Mouse (Mus musculus) adrenal gland, postnatal 4 days (tissue): ENCODE measurements at regions not wholly inside any gene's neighbourhood (a gene's known extent, or its start where the extent isn't known, plus 50 kb on each side); places are given as distances from the start of the nearest gene placed in this dataset.

Experiments
- DNase-seq, 2 experiments: peaks; one replicate each; pipeline ENCODE4 v3.0.0; 2021 to 2022; ENCODE audit warnings: low spot score in 2 of 2, mixed read lengths in 2 of 2

DNA sequence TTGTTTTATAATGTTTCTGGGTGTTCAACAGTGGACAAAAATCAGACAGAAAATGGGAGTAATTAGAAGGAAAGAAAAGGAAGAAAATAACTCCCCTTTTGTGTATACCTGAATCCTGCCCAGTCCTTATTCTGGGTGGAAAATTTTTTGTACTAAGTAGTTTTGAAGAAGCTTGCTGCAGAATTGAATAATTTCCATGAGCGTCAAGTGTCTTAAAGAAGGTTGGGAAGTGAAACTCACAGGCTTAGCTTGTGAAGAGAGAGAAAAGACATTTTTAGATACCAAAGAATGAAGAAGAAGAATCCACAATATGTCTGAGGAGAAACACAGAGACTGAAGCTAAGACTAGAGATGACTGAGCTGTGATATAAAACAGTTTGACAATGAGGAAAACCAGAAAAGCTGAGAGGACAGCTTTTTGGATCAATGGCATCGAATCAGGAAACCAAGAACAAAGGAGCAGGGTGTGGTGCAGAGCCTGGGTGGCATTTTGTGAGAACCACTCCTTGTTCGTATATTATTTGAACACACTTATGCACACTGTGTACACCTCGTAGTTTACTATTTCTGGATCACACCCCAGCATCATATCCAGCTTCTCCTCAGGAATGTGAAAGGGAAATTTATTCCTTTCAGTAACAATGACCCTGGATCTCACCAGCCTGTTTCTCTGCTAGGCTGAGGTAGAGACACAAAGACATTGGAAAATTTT, 221.9 kb downstream of the Gm9733 start:
- no peak for DNase-seq

- no peak for DNase-seq
Observed at GRCm38 (mm10) chr3:15112177-15112838, 219.8 kb downstream of the Gm9733 start.

DNA sequence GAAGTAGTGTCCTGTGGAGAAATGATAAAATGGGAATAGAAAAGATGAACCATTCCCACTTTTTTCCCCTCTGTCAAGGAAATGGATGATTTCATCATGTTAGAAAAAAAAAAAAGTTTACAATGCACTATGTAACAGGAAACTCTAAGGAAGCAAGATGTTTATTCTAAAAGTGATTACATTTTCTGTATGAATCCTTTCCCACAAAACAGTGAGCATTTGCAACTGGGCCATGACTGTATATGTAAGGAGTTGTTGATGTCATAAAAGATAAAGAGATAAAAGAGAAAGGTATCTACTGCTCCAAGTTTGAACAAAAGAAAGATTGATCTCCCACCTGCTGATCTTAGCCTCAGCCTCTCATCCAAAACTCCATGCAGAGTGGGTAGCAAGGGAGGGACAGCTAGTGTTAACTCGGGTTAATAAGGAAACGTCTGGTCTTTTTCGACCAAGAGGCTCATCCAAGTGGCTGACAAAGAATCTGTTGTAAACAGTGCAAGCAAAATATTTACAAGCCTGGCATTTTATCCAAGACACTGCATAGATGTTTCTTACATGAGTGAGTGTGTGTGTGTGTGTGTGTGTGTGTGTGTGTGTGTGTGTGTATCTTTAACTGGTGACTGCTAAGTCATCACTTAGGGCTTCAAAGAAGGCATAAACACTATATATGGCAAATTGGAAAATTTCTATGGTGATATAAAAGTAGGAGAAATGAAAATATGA, 213.3 kb downstream of the Gm9733 start:
- DNase-seq = no peak

- DNase-seq = no peak
Observed at GRCm38 (mm10) chr3:15126736-15127135, 205.4 kb downstream of the Gm9733 start.

DNA sequence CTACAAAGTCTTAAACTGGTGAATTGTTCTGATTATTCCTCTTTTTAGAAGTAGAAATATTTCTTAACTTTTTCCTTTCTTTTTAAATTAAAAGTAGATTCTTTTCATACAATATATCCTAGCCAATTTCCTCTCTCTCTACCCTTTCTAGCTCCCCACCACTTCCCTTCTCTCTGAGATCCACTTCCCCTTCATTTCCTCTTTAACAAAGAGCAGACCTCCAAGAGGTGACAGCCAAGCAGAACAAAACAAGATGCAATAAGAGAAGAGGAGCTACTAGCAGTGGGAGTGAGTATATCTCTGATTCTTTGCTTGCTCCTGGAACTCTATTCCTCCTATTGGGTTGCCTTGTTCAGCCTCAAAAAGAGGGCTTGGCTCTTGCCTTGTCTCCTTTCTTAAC, 203.7 kb downstream of the Gm9733 start:
- no peak for DNase-seq

DNA sequence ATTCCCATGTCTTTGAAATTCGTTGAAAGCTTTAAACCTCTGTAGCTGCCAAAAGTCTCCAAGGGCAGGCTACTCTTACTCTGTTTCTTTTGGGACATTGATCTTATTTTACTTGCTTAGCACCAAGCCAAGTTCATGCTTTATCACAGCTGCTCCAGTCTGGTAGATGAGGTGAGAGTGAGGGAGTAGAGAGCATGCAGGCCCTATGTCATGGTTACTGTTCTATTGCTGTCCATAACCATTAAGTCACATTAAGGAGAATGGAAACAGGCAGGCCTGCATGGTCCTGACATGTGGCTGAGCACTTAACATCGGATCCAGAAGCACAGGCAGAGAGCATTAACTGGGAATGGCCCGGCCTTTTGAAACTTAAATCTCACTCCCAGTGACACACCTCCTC, 203.1 kb downstream of the Gm9733 start:
- no peak for DNase-seq

DNA sequence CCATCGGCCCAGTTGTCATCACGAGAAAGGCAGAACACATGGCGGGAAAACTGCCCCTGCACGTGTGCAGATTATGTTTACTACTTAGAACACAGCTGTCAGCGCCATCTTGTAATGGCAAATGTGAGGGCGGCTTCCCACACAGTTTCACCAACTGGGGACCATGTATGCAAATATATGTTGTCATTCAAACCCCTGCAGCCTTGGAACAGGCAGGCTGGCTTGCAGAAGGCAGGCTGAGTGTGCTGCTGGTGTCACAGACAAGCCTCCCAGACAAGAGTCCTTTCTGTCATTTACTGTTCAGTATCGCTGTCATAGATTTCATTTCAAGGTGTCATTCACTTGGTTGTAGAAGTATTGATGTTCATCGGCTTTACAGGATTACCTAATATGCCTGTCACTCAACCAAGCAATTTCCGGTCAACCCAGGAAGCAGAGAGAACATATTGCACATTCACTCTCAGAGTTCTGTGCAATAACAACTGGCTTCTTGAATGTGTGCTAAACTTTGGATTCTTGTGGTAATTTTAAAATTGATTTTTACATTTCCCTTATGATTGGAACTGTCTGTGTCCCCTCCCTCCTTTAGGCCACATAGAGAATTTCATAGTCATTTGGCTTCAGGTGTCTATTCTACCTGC, 202.3 kb downstream of the Gm9733 start:
- no peak for DNase-seq

GRCm38 (mm10) chr3:15132136-15132535, 200.0 kb downstream of the Gm9733 start:
- DNase-seq = no peak

- no peak for DNase-seq
Observed at GRCm38 (mm10) chr3:15139550-15139949, 192.6 kb downstream of the Gm9733 start.

- DNase-seq = no peak
Observed at GRCm38 (mm10) chr3:15153710-15154109, 178.4 kb downstream of the Gm9733 start.

- peak in 1 of 2 experiments; percentile 4 for DNase-seq
Observed at GRCm38 (mm10) chr3:15154153-15154552, 177.9 kb downstream of the Gm9733 start.

DNA sequence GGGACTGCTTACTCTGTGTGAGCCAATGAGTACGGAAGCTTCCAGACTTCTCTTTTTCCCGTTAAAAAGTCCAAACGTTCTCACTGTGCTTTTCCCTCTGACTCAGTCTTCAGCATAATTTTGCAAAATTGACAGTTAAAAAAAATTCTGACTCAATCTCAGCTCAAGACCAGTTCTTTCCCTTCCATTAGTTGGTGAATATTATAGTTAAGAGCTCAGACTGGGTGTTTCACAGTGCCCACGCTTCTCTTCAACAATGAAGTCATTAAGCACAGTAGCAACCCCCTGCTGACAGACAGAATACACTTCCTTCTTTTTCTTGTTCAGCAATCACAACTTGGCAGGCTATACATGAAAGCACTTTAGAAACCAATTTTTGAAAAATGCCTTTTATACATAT, 175.4 kb downstream of the Gm9733 start:
- DNase-seq = no peak

DNA sequence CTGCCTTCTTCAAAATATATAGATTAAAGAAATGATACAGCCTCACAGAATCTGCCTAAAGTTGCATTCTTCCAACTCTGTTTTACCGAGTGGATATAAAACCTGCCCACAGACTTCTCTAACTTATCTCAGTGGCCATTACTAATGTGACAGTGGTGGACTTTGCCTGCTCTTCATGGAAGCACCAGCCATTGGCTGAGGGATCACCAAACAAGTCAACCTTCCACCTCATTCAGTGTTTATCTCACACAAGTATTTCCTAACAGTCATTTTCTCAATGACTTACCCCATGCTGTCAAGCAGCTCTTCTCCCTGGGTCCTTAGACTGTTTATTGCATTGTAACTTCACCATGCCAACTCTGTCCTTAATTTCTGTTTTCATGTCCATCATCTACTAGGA, 174.3 kb downstream of the Gm9733 start:
- no peak for DNase-seq

DNA sequence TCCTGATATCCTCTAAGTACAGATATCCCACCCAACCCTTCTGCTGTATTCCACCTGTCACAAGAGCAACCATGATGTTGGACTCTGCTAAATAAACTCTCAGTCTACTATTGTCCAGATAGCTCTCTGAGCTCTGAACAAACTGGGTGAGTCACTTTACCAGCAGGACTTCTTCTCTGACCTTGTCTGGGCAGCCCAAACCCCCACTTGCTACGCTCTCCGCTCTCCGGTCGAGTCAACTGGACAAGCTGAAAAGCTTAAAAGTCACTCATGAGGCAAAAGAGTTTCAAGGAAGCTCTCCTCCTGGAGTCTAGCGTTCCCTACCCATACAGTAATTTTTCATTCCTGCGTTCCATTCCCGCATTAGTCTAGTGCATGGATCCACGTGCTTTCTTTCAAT, 173.2 kb downstream of the Gm9733 start:
- peak in 1 of 2 experiments; percentile 7 for DNase-seq

DNA sequence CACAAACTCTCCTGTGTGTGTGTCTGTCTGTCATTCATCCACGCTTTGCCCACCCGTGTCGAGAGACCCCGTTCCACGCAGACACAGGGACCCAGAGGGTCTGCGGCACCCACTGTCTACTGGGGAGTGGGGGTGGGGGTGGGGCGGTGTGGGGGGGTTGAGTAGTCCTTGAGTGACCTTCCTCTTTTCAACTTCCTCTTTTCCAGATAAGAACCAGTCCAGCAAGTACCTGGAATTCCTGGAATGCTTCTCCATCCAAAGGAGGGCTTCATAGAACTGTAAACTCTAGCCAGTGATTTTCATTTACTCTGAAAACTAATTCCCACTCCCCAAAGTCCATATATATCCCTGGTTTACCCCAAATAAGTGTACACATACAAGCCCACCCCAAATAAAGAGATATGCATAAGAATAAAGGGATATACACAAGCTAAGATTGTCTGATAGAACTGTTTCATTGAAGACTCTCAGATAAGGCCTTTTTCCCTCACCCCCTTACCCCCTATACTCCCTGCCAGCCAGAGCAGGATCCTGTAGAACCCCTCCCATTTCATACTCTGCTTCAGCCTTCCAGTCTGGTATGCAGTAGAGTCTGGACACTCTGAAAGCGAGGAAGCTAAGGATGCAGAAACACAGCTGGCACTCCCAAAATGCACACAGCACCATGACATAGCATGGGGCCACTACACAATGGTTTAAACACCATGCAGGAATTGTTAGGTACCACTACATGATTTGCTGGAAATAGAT, 172.0 kb downstream of the Gm9733 start:
- no peak for DNase-seq

- DNase-seq = no peak
Observed at GRCm38 (mm10) chr3:15175811-15176210, 156.3 kb downstream of the Gm9733 start.

DNA sequence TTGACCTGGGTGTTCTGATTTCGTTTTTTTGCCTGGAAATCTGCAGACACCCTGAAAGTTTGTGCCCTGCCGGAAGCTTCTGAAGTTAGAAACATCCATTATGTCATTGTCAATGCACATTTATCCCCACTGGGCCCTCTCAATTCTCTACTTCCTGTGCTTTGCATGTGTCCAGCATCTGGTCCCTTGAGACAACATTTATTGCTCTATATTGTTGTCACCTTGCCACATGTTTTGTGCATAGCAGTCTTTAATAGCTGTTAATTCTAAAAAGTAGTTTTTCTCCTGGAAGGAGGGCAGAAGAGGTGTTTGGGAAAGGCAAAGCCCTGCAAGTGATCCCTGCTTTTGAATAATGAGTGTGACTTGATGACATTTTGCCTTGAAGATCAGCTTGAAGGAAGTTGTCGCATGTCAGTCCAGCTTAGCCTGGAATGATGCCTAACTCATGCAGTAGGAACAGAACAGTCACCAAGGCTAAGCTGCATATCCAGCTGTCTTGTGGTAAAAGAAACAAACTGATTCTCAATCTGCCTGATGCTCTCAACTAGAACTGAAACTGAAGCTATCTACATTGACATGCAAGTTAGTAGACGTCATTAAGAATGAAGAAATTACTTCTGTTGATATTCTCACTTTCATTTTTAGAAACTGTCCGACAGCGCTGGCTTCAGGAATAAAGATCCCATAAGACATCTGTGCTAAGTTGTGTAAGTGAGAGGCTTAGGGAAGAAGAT, 152.9 kb downstream of the Gm9733 start:
- DNase-seq = no peak

GRCm38 (mm10) chr3:15181111-15181510, 151.0 kb downstream of the Gm9733 start:
- DNase-seq = no peak

GRCm38 (mm10) chr3:15186731-15187130, 145.4 kb downstream of the Gm9733 start:
- DNase-seq = no peak

DNA sequence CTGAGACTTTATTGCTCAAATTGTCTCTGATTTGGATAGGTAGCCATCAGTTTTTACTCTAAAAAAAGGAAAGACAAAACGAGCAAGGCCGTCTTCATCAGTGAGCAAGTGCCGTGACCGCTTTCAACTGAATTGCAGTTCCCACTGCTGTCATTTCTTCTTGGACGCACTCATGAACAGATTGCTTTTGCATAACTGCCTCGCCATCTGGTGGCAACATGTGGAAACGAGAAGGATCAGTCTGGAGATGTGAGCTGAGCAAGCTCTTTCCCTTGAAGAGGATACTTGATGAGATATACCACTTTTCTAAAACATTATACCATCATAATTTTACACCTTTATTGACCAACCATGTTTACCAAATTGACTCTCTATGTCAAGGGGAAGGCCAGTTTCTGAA, 137.7 kb downstream of the Gm9733 start:
- peak; percentile 10 to 47 for DNase-seq
